Comparison of ENCODE assay signal across 8 mouse cellular contexts in the genomic region with DNA sequence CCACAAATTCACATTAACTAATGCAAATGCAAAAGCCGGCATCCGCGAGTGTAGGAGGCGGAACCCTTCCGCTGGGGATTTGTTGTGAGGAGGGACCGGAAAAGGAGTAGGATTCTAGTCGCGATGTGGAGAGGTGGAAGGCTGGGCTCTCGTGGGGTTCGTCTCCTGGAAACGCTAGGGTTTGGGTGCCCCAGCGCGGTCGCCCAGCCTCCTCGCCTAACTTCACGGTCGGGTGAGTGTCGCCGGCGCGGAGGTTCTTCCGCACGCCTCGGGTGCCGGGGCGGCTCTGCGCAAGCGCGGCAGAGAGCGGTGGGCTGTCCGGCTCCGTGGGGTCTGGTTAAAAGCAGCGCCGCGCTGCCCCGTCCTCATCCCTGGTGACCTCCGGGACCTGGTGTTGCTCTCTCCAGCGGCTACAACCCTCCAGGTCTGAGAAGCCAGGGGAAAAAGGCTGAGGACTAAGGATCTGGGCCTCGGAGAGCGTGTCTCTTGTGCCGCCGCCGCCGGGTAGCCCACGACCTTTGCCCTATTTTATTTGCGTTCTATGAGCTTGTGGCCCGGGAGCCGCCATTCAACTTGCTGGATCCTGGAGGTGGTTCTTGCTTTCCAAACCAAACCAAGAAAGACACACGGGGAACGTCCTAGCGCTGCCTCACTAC. TPM values are rescaled to one million over a fixed set of nuclear protein-coding genes. Genes with fewer than 3 reads are reported as not detected.
DNase-seq lines count a peak whose midpoint lies in the region; ATAC-seq and TF ChIP-seq lines count a peak whose summit lies in the region.

A gene (plus strand): TSS at position 109 of the 656 bp plus-strand sequence.

- no peaks in the 10 kb centered on the region for H3K27me3 ChIP-seq in heart, embryonic 10.5 days (ENCODE audit: insufficient read depth, poor library complexity, severe bottlenecking)
- H3K27me3 ChIP-seq in kidney, embryonic 15.5 days, result no peaks in the 10 kb centered on the region

- H3K36me3 ChIP-seq in heart, embryonic 10.5 days, result peaks cover 17% of the 10 kb centered on the region
- H3K36me3 ChIP-seq in kidney, embryonic 15.5 days, result peaks cover 16% of the 10 kb centered on the region

- H3K9me3 ChIP-seq in heart, embryonic 10.5 days, result no peaks in the 10 kb centered on the region
- H3K9me3 ChIP-seq in kidney, embryonic 15.5 days (replicated peaks), result no peaks in the 10 kb centered on the region

- DNase-seq in A20 (ENCODE audit: low read depth, low spot score) (peak; percentile 91), liver (peak; percentile 82)
- DNase-seq in heart, embryonic 10.5 days (ENCODE audit: low spot score), result peak; percentile 93
- DNase-seq in spleen, postnatal 4 days (ENCODE audit: low spot score in 2 of 2), result peak; percentile 76 to 87

- H3K27ac ChIP-seq in bone marrow macrophage, adult 2 months (ENCODE audit: insufficient read depth, low read depth, low read length), result peak within 1 kb of the TSS; percentile 75
- H3K27ac ChIP-seq in embryonic fibroblast, embryonic 13.5 days (ENCODE audit: insufficient read depth, low read length), result peak within 1 kb of the TSS; percentile 90
- peak within 1 kb of the TSS; percentile 94 for H3K27ac ChIP-seq in heart, embryonic 10.5 days
- H3K27ac ChIP-seq in kidney, embryonic 15.5 days, result peak within 1 kb of the TSS; percentile 97

- peak within 1 kb of the TSS; percentile 64 for H3K9ac ChIP-seq in kidney, embryonic 15.5 days

- TF ChIP-seq POLR2A in bone marrow macrophage, adult 2 months (IDR thresholded peaks at IDR 0.05; ENCODE audit: borderline replicate concordance, low read depth, low read length), result no peak; the same call in 1 of the 2 replicates
- TF ChIP-seq POLR2A in embryonic fibroblast, embryonic 13.5 days (IDR thresholded peaks at IDR 0.05; ENCODE audit: low read depth, low read length), result peak; percentile 70

- peak; percentile 96 for ATAC-seq in kidney, embryonic 15.5 days (replicated peaks; ENCODE audit: low FRiP score)
- ATAC-seq in monocyte, adult 5-6 weeks (replicated peaks; ENCODE audit: insufficient number of reproducible peaks, low FRiP score, low TSS enrichment, poor library complexity, severe bottlenecking), result peak; percentile 81

- under 1% methylated on average over 51 of the region's 51 CpGs for WGBS in heart, embryonic 10.5 days
- under 1% methylated on average over 50 of the region's 51 CpGs for WGBS in kidney, embryonic 15.5 days

- peaks cover 3% of the 10 kb centered on the region; the same call in 1 of the 2 replicates for H3K4me1 ChIP-seq in bone marrow macrophage, adult 2 months (ENCODE audit: control insufficient read depth, insufficient read depth, low read length)
- peaks cover 3% of the 10 kb centered on the region for H3K4me1 ChIP-seq in embryonic fibroblast, embryonic 13.5 days (ENCODE audit: control insufficient read depth, insufficient read depth, low read length)
- no peaks in the 10 kb centered on the region for H3K4me1 ChIP-seq in heart, embryonic 10.5 days
- H3K4me1 ChIP-seq in kidney, embryonic 15.5 days, result peaks cover 8% of the 10 kb centered on the region

- peak within 1 kb of the TSS; percentile 78 for H3K4me3 ChIP-seq in bone marrow macrophage, adult 2 months (ENCODE audit: insufficient read depth, low read length)
- H3K4me3 ChIP-seq in embryonic fibroblast, embryonic 13.5 days (ENCODE audit: insufficient read depth, low read length), result peak within 1 kb of the TSS; percentile 66
- H3K4me3 ChIP-seq in heart, embryonic 10.5 days, result peak within 1 kb of the TSS; percentile 72
- peak within 1 kb of the TSS; percentile 75 for H3K4me3 ChIP-seq in kidney, embryonic 15.5 days (replicated peaks)

- no peak for TF ChIP-seq CTCF in bone marrow macrophage, adult 2 months (IDR thresholded peaks at IDR 0.05; ENCODE audit: low read depth, low read length)
- no peak for TF ChIP-seq CTCF in embryonic fibroblast, embryonic 13.5 days (IDR thresholded peaks at IDR 0.05; ENCODE audit: borderline replicate concordance, insufficient read depth, low read length)

- peak within 1 kb of the TSS; percentile 72 for H3K4me2 ChIP-seq in kidney, embryonic 15.5 days

RNA-seq across cellular contexts. Expression of the gene that starts here (rescaled TPM):
- polyA plus RNA-seq in bone marrow macrophage, adult 2 months (2012; ENCODE audit: insufficient read depth, insufficient read length, missing spikeins), result 5.4 and 6.0 TPM in 2 replicates
- polyA plus RNA-seq in embryonic fibroblast, embryonic 13.5 days (2011; ENCODE audit: insufficient read length, low read depth, missing spikeins), result 11.5 and 11.9 TPM in 2 replicates
- 17.8 and 18.2 TPM in 2 replicates for polyA plus RNA-seq in heart, embryonic 10.5 days (2016; fragmentation: Nextera tagmentation; extraction: Ambion mirVana)
- 13.0 and 13.1 TPM in 2 replicates for polyA plus RNA-seq in kidney, embryonic 15.5 days (2015; fragmentation: Nextera tagmentation; extraction: Ambion mirVana)
- total RNA-seq in monocyte, adult 5-6 weeks (2017), result 0.95 to 8.2 TPM (median 2.5 TPM) in 3 replicates

Comparison
In these comparisons a context has a peak if more than half of its experiments do, and no peak if none do; other contexts are left out.
1. Peak in every context shown above with its lines: DNase-seq, ATAC-seq, H3K4me3 ChIP-seq and H3K27ac ChIP-seq.